In the genomic region with DNA sequence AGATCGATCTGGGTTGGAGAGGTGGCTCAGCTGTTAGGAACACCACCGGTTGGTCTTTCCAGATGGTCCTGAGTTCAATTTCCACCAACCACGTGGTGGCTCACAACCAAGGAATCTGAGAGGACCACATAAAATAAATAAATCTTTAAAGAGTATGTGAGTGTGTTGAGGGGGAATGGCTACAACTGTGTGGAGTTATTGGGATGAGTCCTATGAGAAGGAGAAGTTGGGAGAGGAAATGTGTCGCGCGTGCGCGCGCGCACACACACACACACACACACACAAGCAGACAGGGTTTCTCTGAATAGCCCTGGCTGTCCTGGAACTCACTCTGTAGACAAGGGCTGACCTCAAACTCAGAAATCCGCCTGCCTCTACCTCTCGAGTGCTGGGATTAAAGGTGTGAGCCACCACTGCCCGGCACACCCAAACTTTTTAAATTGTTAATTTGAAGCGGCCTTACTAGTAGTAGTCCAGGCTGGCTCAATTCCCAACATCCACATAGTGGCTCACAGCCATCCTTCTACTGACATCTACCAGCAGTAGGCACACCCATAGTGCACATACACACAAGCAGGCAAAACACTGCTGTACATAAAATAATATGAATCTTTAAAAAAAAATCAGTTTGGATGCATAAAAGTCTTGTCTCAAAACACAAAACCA, we compare ENCODE assay signal across 8 mouse cellular contexts. TPM values are rescaled to one million over a fixed set of nuclear protein-coding genes. Genes with fewer than 3 reads are reported as not detected.
DNase-seq lines count a peak whose midpoint lies in the region; ATAC-seq lines count a peak whose summit lies in the region.

No protein-coding gene starts in this region.

- intact Hi-C loops in heart, postnatal 10 days (cut with DNase I), result loop anchor here (2.0 kb wide), 1 partner anchor 25 kb away; no protein-coding TSS in a partner anchor
- intact Hi-C loops in left cerebral cortex, postnatal 10 days (cut with DNase I), result no loop called here

- H3K9me3 ChIP-seq in heart, embryonic 10.5 days, result no peaks in the 10 kb centered on the region
- no peaks in the 10 kb centered on the region for H3K9me3 ChIP-seq in megakaryocyte, embryonic 14.5 days
- no peaks in the 10 kb centered on the region for H3K9me3 ChIP-seq in midbrain, embryonic 13.5 days

- peaks cover 22% of the 10 kb centered on the region for H3K4me1 ChIP-seq in heart, embryonic 10.5 days
- H3K4me1 ChIP-seq in megakaryocyte, embryonic 14.5 days, result peaks cover 70% of the 10 kb centered on the region
- peaks cover 15% of the 10 kb centered on the region for H3K4me1 ChIP-seq in midbrain, embryonic 13.5 days (replicated peaks)

- no peak for DNase-seq in heart, embryonic 10.5 days (ENCODE audit: low spot score)
- no peak for DNase-seq in heart, adult 8-10 months (ENCODE audit: low spot score)
- peak; percentile 13 to 23 for DNase-seq in heart, postnatal 10 days
- no peak for DNase-seq in left cerebral cortex, postnatal 10 days (ENCODE audit: extremely low spot score in 1 of 2, low spot score in 2 of 2)
- no peak for DNase-seq in adrenal gland, adult 2 months

- H3K36me3 ChIP-seq in heart, embryonic 10.5 days, result peaks cover 4% of the 10 kb centered on the region; the same call in 1 of the 2 replicates
- H3K36me3 ChIP-seq in megakaryocyte, embryonic 14.5 days (replicated peaks; ENCODE audit: low read length), result peaks cover 2% of the 10 kb centered on the region
- 0 out of 2 replicates have a peak, but pooled peaks cover 2% of the 10 kb centered on the region for H3K36me3 ChIP-seq in midbrain, embryonic 13.5 days

- ATAC-seq in megakaryocyte, adult 5-6 weeks (ENCODE audit: poor library complexity, severe bottlenecking), result no peak
- ATAC-seq in midbrain, embryonic 13.5 days, result no peak

- H3K4me2 ChIP-seq in midbrain, embryonic 13.5 days (replicated peaks), result no peak overlapping the region

- H3K9ac ChIP-seq in midbrain, embryonic 13.5 days (replicated peaks), result no peak overlapping the region

- 62% methylated on average over 14 of the region's 14 CpGs for WGBS in heart, embryonic 10.5 days
- WGBS in midbrain, embryonic 13.5 days, result 72% methylated on average over 14 of the region's 14 CpGs

- no peaks in the 10 kb centered on the region for H3K27me3 ChIP-seq in heart, embryonic 10.5 days (ENCODE audit: insufficient read depth, poor library complexity, severe bottlenecking)
- peaks cover under 1% of the 10 kb centered on the region for H3K27me3 ChIP-seq in megakaryocyte, embryonic 14.5 days (replicated peaks)
- no peaks in the 10 kb centered on the region for H3K27me3 ChIP-seq in midbrain, embryonic 13.5 days

- H3K4me3 ChIP-seq in heart, embryonic 10.5 days, result peak overlapping the region; percentile 56; the same call in 1 of the 2 replicates
- peak overlapping the region; percentile 53 for H3K4me3 ChIP-seq in megakaryocyte, embryonic 14.5 days (replicated peaks)
- H3K4me3 ChIP-seq in midbrain, embryonic 13.5 days (replicated peaks), result no peak overlapping the region

- H3K27ac ChIP-seq in heart, embryonic 10.5 days, result no peak overlapping the region
- H3K27ac ChIP-seq in midbrain, embryonic 13.5 days, result 0 out of 2 replicates have a peak overlapping the region, but pooled peaks have one; percentile 90

RNA-seq across cellular contexts. Expression of gene Ubc, which starts 18.0 kb away (rescaled TPM):
- 921 and 966 TPM in 2 replicates for polyA plus RNA-seq in heart, embryonic 10.5 days (2016; fragmentation: Nextera tagmentation; extraction: Ambion mirVana)
- 1,000 to 10,000 TPM in 2 of 4 experiments, 100 to 1,000 TPM in 2; 839 to 1,234 (median 1,027) TPM for total RNA-seq in heart, adult 8-10 months (2022)
- polyA plus RNA-seq in megakaryocyte, embryonic 14.5 days (2012; ENCODE audit: insufficient read depth, low replicate concordance), result 71.3 and 127 TPM in 2 replicates
- total RNA-seq in megakaryocyte, adult 5-6 weeks (2015), result 260 and 265 TPM in 2 replicates
- 355 and 414 TPM in 2 replicates for total RNA-seq in megakaryocyte, adult 5-6 weeks (2017)
- total RNA-seq in heart, postnatal 10 days (2021), result 1,000 to 10,000 TPM in 1 of 2 experiments, 100 to 1,000 TPM in 1; 934 to 1,069 TPM
- 1,275 and 1,322 TPM in 2 replicates for polyA plus RNA-seq in midbrain, embryonic 13.5 days (2015; fragmentation: Nextera tagmentation; extraction: Ambion mirVana)
- 100 to 1,000 TPM; 831 to 842 TPM for total RNA-seq in left cerebral cortex, postnatal 10 days (2021)
- 1,000 to 10,000 TPM; 1,333 to 2,925 TPM for total RNA-seq in adrenal gland, adult 2 months (2021)
- polyA plus RNA-seq in adrenal gland, adult 2 months (2012; rRNA removed), result 634 and 889 TPM in 2 replicates

RNA-seq across cellular contexts. Expression of gene Gm10382, which starts 18.9 kb away (rescaled TPM):
- 0.34 and 0.67 TPM in 2 replicates for polyA plus RNA-seq in heart, embryonic 10.5 days (2016; fragmentation: Nextera tagmentation; extraction: Ambion mirVana)
- not detected for total RNA-seq in heart, adult 8-10 months (2022)
- 0.53 and 1.9 TPM in 2 replicates for polyA plus RNA-seq in megakaryocyte, embryonic 14.5 days (2012; ENCODE audit: insufficient read depth, low replicate concordance)
- total RNA-seq in megakaryocyte, adult 5-6 weeks (2015), result not detected in 2 replicates
- total RNA-seq in megakaryocyte, adult 5-6 weeks (2017), result 0.11 TPM in 1 of 2 replicates, not detected in the other
- not detected for total RNA-seq in heart, postnatal 10 days (2021)
- polyA plus RNA-seq in midbrain, embryonic 13.5 days (2015; fragmentation: Nextera tagmentation; extraction: Ambion mirVana), result 0.39 and 0.89 TPM in 2 replicates
- under 1 TPM; 0.39 to 0.56 TPM for total RNA-seq in left cerebral cortex, postnatal 10 days (2021)
- under 1 TPM; 0.23 to 0.24 TPM for total RNA-seq in adrenal gland, adult 2 months (2021)
- 0.26 and 0.50 TPM in 2 replicates for polyA plus RNA-seq in adrenal gland, adult 2 months (2012; rRNA removed)

RNA-seq across cellular contexts. Expression of gene Dhx37, which starts 25.9 kb away (rescaled TPM):
- polyA plus RNA-seq in heart, embryonic 10.5 days (2016; fragmentation: Nextera tagmentation; extraction: Ambion mirVana), result 15.9 and 18.7 TPM in 2 replicates
- 10 to 100 TPM; 11.8 to 14.2 (median 12.6) TPM for total RNA-seq in heart, adult 8-10 months (2022)
- polyA plus RNA-seq in megakaryocyte, embryonic 14.5 days (2012; ENCODE audit: insufficient read depth, low replicate concordance), result 14.4 and 23.5 TPM in 2 replicates
- 6.6 and 13.9 TPM in 2 replicates for total RNA-seq in megakaryocyte, adult 5-6 weeks (2015)
- 15.7 and 29.0 TPM in 2 replicates for total RNA-seq in megakaryocyte, adult 5-6 weeks (2017)
- total RNA-seq in heart, postnatal 10 days (2021), result 10 to 100 TPM; 13.2 to 14.7 TPM
- 12.1 and 13.2 TPM in 2 replicates for polyA plus RNA-seq in midbrain, embryonic 13.5 days (2015; fragmentation: Nextera tagmentation; extraction: Ambion mirVana)
- 10 to 100 TPM; 12.2 to 14.5 TPM for total RNA-seq in left cerebral cortex, postnatal 10 days (2021)
- total RNA-seq in adrenal gland, adult 2 months (2021), result 10 to 100 TPM; 19.2 to 19.6 TPM
- polyA plus RNA-seq in adrenal gland, adult 2 months (2012; rRNA removed), result 26.0 and 53.9 TPM in 2 replicates

RNA-seq across cellular contexts. Expression of gene Bri3bp, which starts 33.3 kb away (rescaled TPM):
- polyA plus RNA-seq in heart, embryonic 10.5 days (2016; fragmentation: Nextera tagmentation; extraction: Ambion mirVana), result 45.6 and 52.9 TPM in 2 replicates
- total RNA-seq in heart, adult 8-10 months (2022), result 10 to 100 TPM; 44.4 to 61.8 (median 45.5) TPM
- 36.3 and 36.5 TPM in 2 replicates for polyA plus RNA-seq in megakaryocyte, embryonic 14.5 days (2012; ENCODE audit: insufficient read depth, low replicate concordance)
- 46.8 and 49.2 TPM in 2 replicates for total RNA-seq in megakaryocyte, adult 5-6 weeks (2015)
- total RNA-seq in megakaryocyte, adult 5-6 weeks (2017), result 19.7 and 26.3 TPM in 2 replicates
- total RNA-seq in heart, postnatal 10 days (2021), result 10 to 100 TPM; 56.4 to 62.5 TPM
- 28.2 and 29.6 TPM in 2 replicates for polyA plus RNA-seq in midbrain, embryonic 13.5 days (2015; fragmentation: Nextera tagmentation; extraction: Ambion mirVana)
- total RNA-seq in left cerebral cortex, postnatal 10 days (2021), result 10 to 100 TPM; 81.3 to 83.6 TPM
- 10 to 100 TPM; 25.3 to 28.7 TPM for total RNA-seq in adrenal gland, adult 2 months (2021)
- polyA plus RNA-seq in adrenal gland, adult 2 months (2012; rRNA removed), result 11.0 and 22.1 TPM in 2 replicates

Comparison
In these comparisons a context has a peak if more than half of its experiments do, and no peak if none do; other contexts are left out.
1. DNase-seq: peak in heart, postnatal 10 days (2 of 2); none in heart, embryonic 10.5 days (single experiment), heart, adult 8-10 months (single experiment), left cerebral cortex, postnatal 10 days (0 of 2) and adrenal gland, adult 2 months (single experiment).